Mouse (Mus musculus) forebrain, postnatal 0 days (tissue): ENCODE results near the gene Med1. TPM values are rescaled to one million over a fixed set of nuclear protein-coding genes. Genes with fewer than 3 reads are reported as not detected.
"Not testable (repeated sequence)": the region's sequence is repeated elsewhere in the genome, so short reads cannot be mapped to it uniquely, and the experiment has no call there.

Experiments used
- ATAC-seq: fragments of 200-750 bp; cut with Nextera tagmentation; 2 replicates; pipeline ENCODE4 v1.8.0; 2017; ENCODE audit warnings: mild to moderate bottlenecking, moderate library complexity
- DNase-seq: peaks from one replicate; pipeline ENCODE4 v3.0.0-alpha.2; 2015
- H3K27ac ChIP-seq: fragments of 300-500 bp; sonication (generic); 2 replicates; pipeline ENCODE4 v1.5.1; 2014; ENCODE audit warnings: low read depth, mild to moderate bottlenecking, antibody characterized with exemption, low read length, moderate library complexity, mixed read lengths
- H3K27me3 ChIP-seq: fragments of 300-500 bp; sonication (generic); 2 replicates; pipeline ENCODE4 v1.6.1; 2014; ENCODE audit warnings: mild to moderate bottlenecking, low read length, mixed read lengths; ENCODE audit not compliant: insufficient read depth
- H3K36me3 ChIP-seq: fragments of 300-500 bp; sonication (generic); 2 replicates; pipeline ENCODE4 v1.6.1; 2014; ENCODE audit warnings: mild to moderate bottlenecking, moderate library complexity; ENCODE audit not compliant: insufficient read depth
- H3K4me1 ChIP-seq: fragments of 300-500 bp; sonication (generic); 2 replicates; pipeline ENCODE4 v1.6.1; 2014; ENCODE audit warnings: antibody characterized with exemption; ENCODE audit not compliant: insufficient read depth
- H3K4me2 ChIP-seq: fragments of 300-500 bp; sonication (generic); 2 replicates; pipeline ENCODE4 v1.6.1; 2014; ENCODE audit warnings: low read depth, mild to moderate bottlenecking, moderate library complexity
- H3K4me3 ChIP-seq: fragments of 300-500 bp; sonication (generic); 2 replicates; pipeline ENCODE4 v1.5.1; 2014; ENCODE audit warnings: low read depth, low read length, mixed read lengths
- H3K9ac ChIP-seq: fragments of 300-500 bp; sonication (generic); 2 replicates; pipeline ENCODE4 v1.6.1; 2014; ENCODE audit warnings: mild to moderate bottlenecking
- H3K9me3 ChIP-seq: fragments of 300-500 bp; sonication (generic); 2 replicates; pipeline ENCODE4 v1.6.1; 2016; ENCODE audit warnings: low read length
- CTCF ChIP-seq: sonication (generic); IDR thresholded peaks from 2 replicates; pipeline ENCODE4 v1.5.1; 2016; ENCODE audit warnings: antibody characterized with exemption, control low read depth, low read depth
- WGBS: fragments of 180-500 bp; shearing (Covaris S2); extraction: QIAGEN DNeasy Blood & Tissue Kit; methylation state at CpG from one replicate; pipeline ENCODE4 v1.1.7; 2014; 5-methylcytosine and 5-hydroxymethylcytosine counted together
- polyA plus RNA-seq: library from polyadenylated mRNA; unstranded; fragments of >200 nt; fragmentation: Nextera tagmentation; extraction: Ambion mirVana; gene quantifications from 2 replicates; pipeline ENCODE4 v1.2.1, GENCODE M21; 2015
- total RNA-seq: library from RNA; depleted of rRNA; stranded (reverse); fragments of >200 nt; gene quantifications from 2 replicates; pipeline ENCODE4 v1.2.3, GENCODE M21; 2014

The Med1 gene
- total and polyA plus RNA-seq, 2 experiments from 2014 or later, result 35.5 to 56.4 TPM

DNA sequence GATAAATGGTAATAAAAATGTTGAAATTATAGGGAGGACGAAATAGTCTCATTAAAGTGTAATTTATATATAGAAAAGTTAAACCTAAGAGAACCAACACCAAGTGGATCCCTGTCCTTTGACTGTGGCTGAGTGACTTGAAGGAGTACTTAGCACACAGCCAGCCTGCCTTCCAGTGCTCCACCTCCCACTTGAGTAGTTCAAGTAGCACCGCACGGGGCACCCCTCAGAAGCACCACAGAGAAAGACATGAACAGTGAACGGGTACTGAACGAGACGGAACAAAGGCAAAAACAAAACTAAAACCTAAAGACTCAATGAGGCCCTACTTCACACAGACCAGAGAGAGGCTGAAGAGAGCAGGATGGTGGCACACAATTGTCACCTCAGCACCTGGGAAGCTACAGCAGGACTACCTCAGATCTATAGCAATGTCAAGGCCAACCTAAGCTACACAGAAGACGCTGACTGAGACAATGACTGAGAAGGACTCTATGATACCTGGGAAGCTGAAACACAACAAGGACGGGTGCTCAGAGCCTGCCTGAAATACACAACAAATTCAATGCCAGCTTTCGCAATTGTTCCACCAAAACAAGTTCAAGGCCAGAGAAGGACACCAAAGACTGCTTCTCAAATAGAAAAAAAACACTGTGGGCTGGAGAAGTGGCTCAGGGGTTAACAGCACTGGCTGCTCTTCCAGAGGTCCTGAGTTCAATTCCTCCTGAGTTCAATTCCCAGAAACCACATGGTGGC is 5.3 kb downstream of the Med1 start:
- H3K9me3 ChIP-seq, result no peaks in the 10 kb centered on the region
- ATAC-seq, result no peak
- peaks cover 8% of the 10 kb centered on the region for H3K4me1 ChIP-seq
- H3K4me3 ChIP-seq, result no peak overlapping the region
- no peak overlapping the region for H3K4me2 ChIP-seq
- WGBS, result 90% methylated on average over 9 of the region's 9 CpGs
- no peak for TF ChIP-seq CTCF
- no peak for DNase-seq
- H3K36me3 ChIP-seq, result peaks cover 31% of the 10 kb centered on the region
- no peaks in the 10 kb centered on the region for H3K27me3 ChIP-seq
- no peak overlapping the region for H3K9ac ChIP-seq
- no peak overlapping the region for H3K27ac ChIP-seq

DNA sequence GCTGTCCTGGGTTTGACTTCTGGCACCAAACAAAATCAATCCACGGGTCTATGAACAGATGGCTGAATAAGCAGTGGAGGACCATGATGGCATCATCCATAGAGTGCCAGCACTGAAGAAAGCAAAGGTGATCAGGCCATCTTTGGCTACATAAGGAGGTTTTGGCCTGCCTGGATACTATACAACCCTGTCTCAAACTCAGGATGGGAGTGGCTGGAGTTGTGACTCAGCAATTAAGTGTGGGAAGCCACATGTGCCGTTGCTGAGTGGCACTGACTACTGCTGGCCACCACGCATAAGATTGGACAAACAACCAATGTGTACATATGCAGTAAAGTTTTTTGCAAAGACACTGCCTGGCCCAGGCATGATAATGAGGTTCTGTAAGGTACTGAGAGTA is 10.9 kb downstream of the Med1 start:
- H3K9me3 ChIP-seq, ATAC-seq, H3K4me2 ChIP-seq, H3K27ac ChIP-seq, H3K4me1 ChIP-seq, H3K27me3 ChIP-seq, H3K9ac ChIP-seq, H3K4me3 ChIP-seq, DNase-seq: not testable (repeated sequence)
- WGBS, result 97% methylated on average over 3 of the region's 3 CpGs
- peaks cover 45% of the 10 kb centered on the region for H3K36me3 ChIP-seq

DNA sequence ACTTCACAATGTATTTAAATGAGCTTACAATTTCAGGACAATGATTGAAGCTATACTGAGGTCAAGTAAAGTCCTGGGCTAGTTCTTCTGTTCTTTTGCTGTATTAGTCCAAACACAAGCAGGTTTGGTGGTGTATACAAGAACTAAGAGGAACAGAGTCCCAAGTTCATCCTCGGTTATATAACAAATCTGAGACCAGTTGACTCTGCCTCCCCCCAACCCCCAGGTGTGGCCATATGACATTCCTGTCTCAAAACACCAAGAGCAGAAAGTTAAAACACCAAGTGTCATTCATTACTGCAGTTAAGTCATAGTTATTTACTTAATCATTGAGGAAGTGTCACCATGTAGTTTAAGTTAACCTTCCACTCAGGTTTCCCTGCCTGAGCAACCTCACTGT is 24.7 kb downstream of the Med1 start:
- WGBS, result 89% methylated on average over 1 of the region's 1 CpGs
- Histone ChIP-seq H3K27me3 (no peaks in the 10 kb centered on the region), H3K4me1 (no peaks in the 10 kb centered on the region), H3K27ac (no peak overlapping the region), H3K4me3 (no peak overlapping the region), H3K9ac (no peak overlapping the region), H3K4me2 (no peak overlapping the region), H3K36me3 (peaks cover 68% of the 10 kb centered on the region), H3K9me3 (no peaks in the 10 kb centered on the region)
- ATAC-seq, result no peak
- TF ChIP-seq CTCF, result no peak
- DNase-seq, result no peak

- Histone ChIP-seq H3K4me2 (no peak overlapping the region), H3K27me3 (no peaks in the 10 kb centered on the region), H3K4me1 (no peaks in the 10 kb centered on the region), H3K9me3 (no peaks in the 10 kb centered on the region), H3K36me3 (peaks cover 52% of the 10 kb centered on the region), H3K4me3 (no peak overlapping the region), H3K9ac (no peak overlapping the region), H3K27ac (no peak overlapping the region)
- DNase-seq (no peak), ATAC-seq (no peak)
- TF ChIP-seq CTCF, result no peak
- WGBS, result 88% methylated on average over 6 of the region's 6 CpGs
Measured at GRCm38 (mm10) chr11:98155094-98155493, 38.0 kb downstream of the Med1 start.

- DNase-seq, result no peak
- Histone ChIP-seq H3K9me3 (no peaks in the 10 kb centered on the region), H3K36me3 (peaks cover 14% of the 10 kb centered on the region), H3K4me2 (peak overlapping the region; percentile 90), H3K4me1 (peaks cover 6% of the 10 kb centered on the region), H3K4me3 (peak overlapping the region; percentile 98), H3K27ac (no peak overlapping the region), H3K27me3 (no peaks in the 10 kb centered on the region), H3K9ac (no peak overlapping the region)
- no peak for TF ChIP-seq CTCF
- 9% methylated on average over 10 of the region's 10 CpGs for WGBS
- no peak for ATAC-seq
Measured at GRCm38 (mm10) chr11:98150625-98151156, 42.4 kb downstream of the Med1 start.

GRCm38 (mm10) chr11:98149786-98150624 is 43.1 kb downstream of the Med1 start, which contains the start of gene Fbxl20:
Fbxl20 (minus strand) TSS chr11:98150403.
- WGBS, result 2% methylated on average over 55 of the region's 65 CpGs
- peak within 1 kb of the TSS; percentile 98 for H3K4me3 ChIP-seq
- TF ChIP-seq CTCF, result no peak
- H3K9ac ChIP-seq, result peak within 1 kb of the TSS; percentile 88
- peak within 1 kb of the TSS; percentile 90 for H3K4me2 ChIP-seq
- peak; percentile 96 for DNase-seq
- no peaks in the 10 kb centered on the region for H3K27me3 ChIP-seq
- peak; percentile 91 for ATAC-seq
- peaks cover 7% of the 10 kb centered on the region for H3K36me3 ChIP-seq
- peak within 1 kb of the TSS; percentile 96 for H3K27ac ChIP-seq
- peaks cover 6% of the 10 kb centered on the region for H3K4me1 ChIP-seq
- H3K9me3 ChIP-seq, result no peaks in the 10 kb centered on the region
